Mouse (Mus musculus): ENCODE measurements around the gene Rhbdd2. TPM values are rescaled to one million over a fixed set of nuclear protein-coding genes. Genes with fewer than 3 reads are reported as not detected.

Gene Rhbdd2
- polyA plus RNA-seq, 1 experiment from 2014 or later, result 58.5 TPM

- ATAC-seq (ENCODE audit: low FRiP score), result no peak
- no peaks in the 10 kb centered on the region for H3K27me3 ChIP-seq (ENCODE audit: control insufficient read depth, insufficient read depth, low read length)
- H3K4me1 ChIP-seq (ENCODE audit: control insufficient read depth, insufficient read depth, low read length), result no peaks in the 10 kb centered on the region
- no peak overlapping the region for H3K27ac ChIP-seq (ENCODE audit: low read depth, low read length)
- H3K4me2 ChIP-seq, result no peak overlapping the region
- no peak overlapping the region for H3K9ac ChIP-seq (ENCODE audit: low read length)
- no peak for DNase-seq (ENCODE audit: low spot score, missing footprints)
- no peaks in the 10 kb centered on the region for H3K9me3 ChIP-seq (ENCODE audit: control insufficient read depth, low read length)
- WGBS, result 94% methylated on average over 1 of the region's 1 CpGs
- no peak overlapping the region for H3K4me3 ChIP-seq (ENCODE audit: low read depth, low read length)
- peaks cover 12% of the 10 kb centered on the region; the same call in 1 of the 2 replicates for H3K36me3 ChIP-seq (ENCODE audit: control insufficient read depth, insufficient read depth, low read length)
Measured at GRCm38 (mm10) chr5:135641028-135641427, 8.6 kb downstream of the Rhbdd2 start.

GRCm38 (mm10) chr5:135642686-135643551 lies 10.5 kb downstream of the Rhbdd2 start:
- Histone ChIP-seq H3K9ac (ENCODE audit: low read length) (no peak overlapping the region), H3K4me3 (ENCODE audit: low read depth, low read length) (no peak overlapping the region), H3K9me3 (ENCODE audit: control insufficient read depth, low read length) (no peaks in the 10 kb centered on the region), H3K36me3 (ENCODE audit: control insufficient read depth, insufficient read depth, low read length) (peaks cover 6% of the 10 kb centered on the region; the same call in 1 of the 2 replicates), H3K4me1 (ENCODE audit: control insufficient read depth, insufficient read depth, low read length) (no peaks in the 10 kb centered on the region), H3K4me2 (no peak overlapping the region), H3K27ac (ENCODE audit: low read depth, low read length) (no peak overlapping the region), H3K27me3 (ENCODE audit: control insufficient read depth, insufficient read depth, low read length) (no peaks in the 10 kb centered on the region)
- ATAC-seq (ENCODE audit: low FRiP score), result no peak
- DNase-seq (ENCODE audit: low spot score, missing footprints), result no peak
- 87% methylated on average over 10 of the region's 10 CpGs for WGBS

GRCm38 (mm10) chr5:135643552-135643842 lies 11.1 kb downstream of the Rhbdd2 start:
- no peaks in the 10 kb centered on the region for H3K27me3 ChIP-seq (ENCODE audit: control insufficient read depth, insufficient read depth, low read length)
- no peak overlapping the region for H3K4me2 ChIP-seq
- H3K9me3 ChIP-seq (ENCODE audit: control insufficient read depth, low read length), result no peaks in the 10 kb centered on the region
- no peak overlapping the region for H3K9ac ChIP-seq (ENCODE audit: low read length)
- WGBS, result 95% methylated on average over 1 of the region's 1 CpGs
- no peak overlapping the region for H3K4me3 ChIP-seq (ENCODE audit: low read depth, low read length)
- no peak for DNase-seq (ENCODE audit: low spot score, missing footprints)
- peaks cover 6% of the 10 kb centered on the region; the same call in 1 of the 2 replicates for H3K36me3 ChIP-seq (ENCODE audit: control insufficient read depth, insufficient read depth, low read length)
- H3K27ac ChIP-seq (ENCODE audit: low read depth, low read length), result no peak overlapping the region
- ATAC-seq (ENCODE audit: low FRiP score), result no peak
- no peaks in the 10 kb centered on the region for H3K4me1 ChIP-seq (ENCODE audit: control insufficient read depth, insufficient read depth, low read length)

GRCm38 (mm10) chr5:135643869-135644268 lies 11.5 kb downstream of the Rhbdd2 start:
- no peaks in the 10 kb centered on the region for H3K9me3 ChIP-seq (ENCODE audit: control insufficient read depth, low read length)
- H3K4me1 ChIP-seq (ENCODE audit: control insufficient read depth, insufficient read depth, low read length), result no peaks in the 10 kb centered on the region
- no peak overlapping the region for H3K4me3 ChIP-seq (ENCODE audit: low read depth, low read length)
- H3K4me2 ChIP-seq, result no peak overlapping the region
- peaks cover 6% of the 10 kb centered on the region; the same call in 1 of the 2 replicates for H3K36me3 ChIP-seq (ENCODE audit: control insufficient read depth, insufficient read depth, low read length)
- no peak overlapping the region for H3K9ac ChIP-seq (ENCODE audit: low read length)
- ATAC-seq (ENCODE audit: low FRiP score), result no peak
- DNase-seq (ENCODE audit: low spot score, missing footprints), result no peak
- WGBS, result 92% methylated on average over 8 of the region's 8 CpGs
- no peaks in the 10 kb centered on the region for H3K27me3 ChIP-seq (ENCODE audit: control insufficient read depth, insufficient read depth, low read length)
- no peak overlapping the region for H3K27ac ChIP-seq (ENCODE audit: low read depth, low read length)

GRCm38 (mm10) chr5:135645330-135645729 lies 12.9 kb downstream of the Rhbdd2 start:
- no peaks in the 10 kb centered on the region for H3K9me3 ChIP-seq (ENCODE audit: control insufficient read depth, low read length)
- no peak overlapping the region for H3K27ac ChIP-seq (ENCODE audit: low read depth, low read length)
- no peaks in the 10 kb centered on the region for H3K27me3 ChIP-seq (ENCODE audit: control insufficient read depth, insufficient read depth, low read length)
- DNase-seq (ENCODE audit: low spot score, missing footprints) (no peak), ATAC-seq (ENCODE audit: low FRiP score) (no peak)
- 85% methylated on average over 5 of the region's 5 CpGs for WGBS
- no peaks in the 10 kb centered on the region for H3K4me1 ChIP-seq (ENCODE audit: control insufficient read depth, insufficient read depth, low read length)
- no peak overlapping the region for H3K4me3 ChIP-seq (ENCODE audit: low read depth, low read length)
- no peak overlapping the region for H3K4me2 ChIP-seq
- H3K9ac ChIP-seq (ENCODE audit: low read length), result no peak overlapping the region
- 0 out of 2 replicates have a peak, but pooled peaks cover 2% of the 10 kb centered on the region for H3K36me3 ChIP-seq (ENCODE audit: control insufficient read depth, insufficient read depth, low read length)

GRCm38 (mm10) chr5:135646038-135646437 lies 13.6 kb downstream of the Rhbdd2 start:
- 0 out of 2 replicates have a peak, but pooled peaks cover 2% of the 10 kb centered on the region for H3K36me3 ChIP-seq (ENCODE audit: control insufficient read depth, insufficient read depth, low read length)
- no peak overlapping the region for H3K4me3 ChIP-seq (ENCODE audit: low read depth, low read length)
- no peak for ATAC-seq (ENCODE audit: low FRiP score)
- no peaks in the 10 kb centered on the region for H3K27me3 ChIP-seq (ENCODE audit: control insufficient read depth, insufficient read depth, low read length)
- no peak overlapping the region for H3K27ac ChIP-seq (ENCODE audit: low read depth, low read length)
- WGBS, result 87% methylated on average over 6 of the region's 6 CpGs
- H3K9ac ChIP-seq (ENCODE audit: low read length), result no peak overlapping the region
- no peak overlapping the region for H3K4me2 ChIP-seq
- H3K4me1 ChIP-seq (ENCODE audit: control insufficient read depth, insufficient read depth, low read length), result no peaks in the 10 kb centered on the region
- no peak for DNase-seq (ENCODE audit: low spot score, missing footprints)
- no peaks in the 10 kb centered on the region for H3K9me3 ChIP-seq (ENCODE audit: control insufficient read depth, low read length)

- WGBS, result 84% methylated on average over 9 of the region's 9 CpGs
- DNase-seq (ENCODE audit: low spot score, missing footprints) (no peak), ATAC-seq (ENCODE audit: low FRiP score) (no peak)
- no peak overlapping the region for H3K4me2 ChIP-seq
- H3K9me3 ChIP-seq (ENCODE audit: control insufficient read depth, low read length), result no peaks in the 10 kb centered on the region
- no peaks in the 10 kb centered on the region for H3K36me3 ChIP-seq (ENCODE audit: control insufficient read depth, insufficient read depth, low read length)
- no peak overlapping the region for H3K27ac ChIP-seq (ENCODE audit: low read depth, low read length)
- H3K4me1 ChIP-seq (ENCODE audit: control insufficient read depth, insufficient read depth, low read length), result no peaks in the 10 kb centered on the region
- H3K27me3 ChIP-seq (ENCODE audit: control insufficient read depth, insufficient read depth, low read length), result no peaks in the 10 kb centered on the region
- no peak overlapping the region for H3K9ac ChIP-seq (ENCODE audit: low read length)
- no peak overlapping the region for H3K4me3 ChIP-seq (ENCODE audit: low read depth, low read length)
Measured at GRCm38 (mm10) chr5:135648461-135649308, 16.3 kb downstream of the Rhbdd2 start.

GRCm38 (mm10) chr5:135649309-135649633 lies 16.9 kb downstream of the Rhbdd2 start:
- Histone ChIP-seq H3K36me3 (ENCODE audit: control insufficient read depth, insufficient read depth, low read length) (no peaks in the 10 kb centered on the region), H3K4me2 (no peak overlapping the region), H3K4me3 (ENCODE audit: low read depth, low read length) (no peak overlapping the region), H3K9me3 (ENCODE audit: control insufficient read depth, low read length) (no peaks in the 10 kb centered on the region), H3K27me3 (ENCODE audit: control insufficient read depth, insufficient read depth, low read length) (no peaks in the 10 kb centered on the region), H3K4me1 (ENCODE audit: control insufficient read depth, insufficient read depth, low read length) (no peaks in the 10 kb centered on the region), H3K9ac (ENCODE audit: low read length) (no peak overlapping the region), H3K27ac (ENCODE audit: low read depth, low read length) (no peak overlapping the region)
- no peak for DNase-seq (ENCODE audit: low spot score, missing footprints)
- no peak for ATAC-seq (ENCODE audit: low FRiP score)
- WGBS, result 92% methylated on average over 1 of the region's 1 CpGs

GRCm38 (mm10) chr5:135651536-135651935 lies 19.1 kb downstream of the Rhbdd2 start:
- DNase-seq (ENCODE audit: low spot score, missing footprints) (no peak), ATAC-seq (ENCODE audit: low FRiP score) (no peak)
- Histone ChIP-seq H3K9ac (ENCODE audit: low read length) (no peak overlapping the region), H3K4me3 (ENCODE audit: low read depth, low read length) (no peak overlapping the region), H3K9me3 (ENCODE audit: control insufficient read depth, low read length) (no peaks in the 10 kb centered on the region), H3K4me2 (no peak overlapping the region), H3K27ac (ENCODE audit: low read depth, low read length) (no peak overlapping the region), H3K4me1 (ENCODE audit: control insufficient read depth, insufficient read depth, low read length) (no peaks in the 10 kb centered on the region), H3K36me3 (ENCODE audit: control insufficient read depth, insufficient read depth, low read length) (no peaks in the 10 kb centered on the region), H3K27me3 (ENCODE audit: control insufficient read depth, insufficient read depth, low read length) (no peaks in the 10 kb centered on the region)
- WGBS, result 90% methylated on average over 3 of the region's 3 CpGs
